Mouse (Mus musculus): ENCODE results near the gene Camp.
"Not testable (repeated sequence)": the region's sequence is repeated elsewhere in the genome, so short reads cannot be mapped to it uniquely, and the experiment has no call there.

Camp gene

GRCm38 (mm10) chr9:109850099-109850498 lies 682 bp upstream of the Camp start:
- no peak for DNase-seq (ENCODE audit: low spot score)

- DNase-seq (ENCODE audit: low spot score): no peak
Measured at GRCm38 (mm10) chr9:109833088-109833412, 16.4 kb downstream of the Camp start.

DNA sequence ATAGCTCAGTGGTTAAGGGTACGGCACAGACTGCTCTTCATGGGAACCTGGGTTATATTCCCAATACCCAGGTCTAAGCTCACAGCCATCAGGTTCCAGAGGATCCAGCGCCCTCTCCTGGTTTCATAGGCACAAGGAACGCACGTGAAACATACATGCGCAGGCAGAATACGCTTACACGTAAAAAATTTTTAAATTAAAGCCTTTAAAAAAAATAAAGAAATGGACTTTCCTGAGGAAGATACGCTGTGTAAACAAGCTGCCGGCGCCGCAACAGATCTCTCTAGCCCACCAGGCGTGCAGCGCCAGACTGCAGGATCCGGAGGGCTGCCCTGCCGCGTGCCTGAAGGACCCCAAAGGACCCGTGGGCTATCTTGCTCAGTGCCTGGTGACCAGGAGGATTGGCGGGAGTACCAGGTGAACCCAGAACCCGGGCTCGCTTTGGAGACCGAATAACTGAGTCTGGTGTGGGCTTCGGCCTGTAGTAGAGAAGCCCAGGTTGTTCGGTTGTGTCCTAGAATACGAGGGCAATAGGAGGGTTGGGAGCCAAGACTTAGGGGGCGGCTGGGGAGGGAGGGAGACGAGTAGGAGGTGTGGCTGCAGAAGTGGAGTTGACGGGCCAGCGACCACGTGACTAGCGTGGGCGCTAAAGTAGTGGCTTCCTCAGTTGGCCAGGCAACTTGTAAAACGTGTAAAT lies 16.9 kb downstream of the Camp start, which contains the start of gene Nme6:
Gene Nme6, plus strand, starts transcription at position 359 of the 697 bp plus-strand sequence.
- DNase-seq (ENCODE audit: low spot score): peak; percentile 82

DNA sequence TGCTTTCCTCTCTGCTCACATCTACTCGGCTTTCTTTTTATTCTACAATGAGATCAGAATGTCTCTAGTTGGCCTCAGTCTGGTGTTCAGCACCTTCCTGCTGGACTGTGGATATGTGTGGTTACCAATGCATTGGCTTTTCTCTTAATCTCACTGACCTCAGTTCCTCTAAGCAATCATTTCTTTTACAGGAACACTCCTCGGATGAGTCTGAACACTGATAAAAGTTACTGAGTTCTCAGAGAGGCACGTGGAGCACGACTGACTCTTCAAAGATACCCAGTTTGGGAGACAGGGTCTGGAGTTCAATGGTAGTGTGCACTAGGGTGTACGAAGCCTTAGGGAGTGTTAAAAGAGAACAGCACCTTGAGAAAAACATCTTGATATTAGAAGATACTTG lies 23.2 kb downstream of the Camp start:
- no peak for DNase-seq (ENCODE audit: low spot score)

- DNase-seq (ENCODE audit: low spot score): no peak
Measured at GRCm38 (mm10) chr9:109825739-109826138, 23.7 kb downstream of the Camp start.

DNA sequence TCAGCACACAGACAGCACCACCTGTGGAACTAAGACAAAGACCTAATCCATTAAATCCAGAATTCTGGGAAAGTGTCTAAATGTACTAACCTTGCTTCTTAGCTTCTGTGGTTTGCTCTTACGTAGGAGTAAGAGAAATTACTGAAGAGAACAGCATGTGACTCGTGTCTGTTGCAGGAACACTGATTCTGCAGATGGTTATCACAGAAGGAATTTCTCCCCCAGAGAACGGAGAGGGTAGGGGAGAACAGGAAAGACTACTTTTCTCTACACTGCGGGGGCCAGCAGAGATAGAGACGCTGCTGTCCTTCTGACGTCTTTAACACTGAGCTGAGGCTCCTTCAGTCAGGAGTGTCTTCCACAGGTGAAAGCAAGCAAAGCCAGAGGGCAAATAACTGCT lies 33.1 kb downstream of the Camp start:
- DNase-seq (ENCODE audit: low spot score): peak; percentile 20

DNA sequence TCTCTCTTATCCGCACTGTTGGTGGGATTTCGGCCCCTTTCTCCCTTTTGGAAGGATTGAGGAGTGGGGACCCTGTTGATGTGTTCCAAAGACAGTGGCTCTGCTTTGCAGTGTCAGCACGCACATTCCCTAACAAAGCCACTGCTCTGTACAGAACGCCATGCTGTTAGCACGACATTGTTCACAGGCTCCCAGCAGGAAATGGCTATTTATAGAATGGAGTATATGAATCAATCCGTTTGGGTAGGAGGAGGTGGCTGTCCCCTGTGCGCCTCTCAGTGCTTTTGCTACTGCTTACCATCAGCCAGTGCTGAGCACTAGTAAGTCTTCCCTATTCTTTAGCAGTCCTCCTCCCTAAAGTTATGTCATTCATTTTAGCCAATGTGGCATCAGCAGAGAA lies 36.0 kb downstream of the Camp start:
- DNase-seq (ENCODE audit: low spot score): no peak

- DNase-seq (ENCODE audit: low spot score): no peak
Measured at GRCm38 (mm10) chr9:109811980-109812379, 37.4 kb downstream of the Camp start, which contains the start of gene Spink8. Gene Spink8, plus strand, starts transcription at chr9:109812280.

DNA sequence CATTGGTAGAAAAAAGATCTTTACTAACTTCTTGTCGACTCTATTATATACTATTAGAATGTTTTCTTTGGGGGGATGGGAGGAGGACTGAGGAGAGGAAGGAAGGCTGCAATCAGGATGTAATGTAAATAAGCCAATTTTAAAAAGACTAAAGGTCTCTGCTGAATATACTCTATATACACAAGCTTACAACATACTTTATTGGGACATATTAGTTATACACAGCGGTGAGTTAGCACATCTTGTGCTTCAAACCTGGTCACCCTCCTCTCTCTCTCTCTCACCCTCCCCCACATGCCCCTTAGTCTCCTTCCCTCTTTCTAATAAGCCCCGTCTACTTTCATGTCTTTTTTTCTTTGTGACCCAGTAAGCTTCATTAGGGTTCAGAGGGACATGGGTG lies 41.5 kb downstream of the Camp start:
- DNase-seq (ENCODE audit: low spot score): no peak

GRCm38 (mm10) chr9:109806695-109807293 lies 42.6 kb downstream of the Camp start:
- no peak for DNase-seq (ENCODE audit: low spot score)

DNA sequence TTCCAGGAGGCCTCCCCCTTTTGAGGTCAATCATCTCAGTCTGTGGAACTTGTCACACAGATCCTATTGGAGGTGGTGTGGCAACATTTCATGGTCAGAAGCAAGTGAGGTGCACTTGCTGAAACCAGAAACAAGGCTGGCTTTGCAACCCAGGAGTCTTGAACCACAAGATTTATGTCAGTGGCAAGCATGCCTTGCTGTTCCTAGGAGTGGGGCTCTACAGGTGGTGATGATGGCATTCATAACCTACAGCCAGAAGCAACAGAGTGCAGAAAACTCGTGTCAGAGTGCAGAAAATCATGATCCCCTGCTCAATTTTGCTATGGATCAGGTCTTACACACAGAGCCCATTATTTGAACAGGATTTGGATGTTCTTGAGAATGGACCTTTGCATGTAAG lies 43.2 kb downstream of the Camp start:
- no peak for DNase-seq (ENCODE audit: low spot score)

GRCm38 (mm10) chr9:109805596-109805995 lies 43.8 kb downstream of the Camp start:
- not testable (repeated sequence) for DNase-seq (ENCODE audit: low spot score)

GRCm38 (mm10) chr9:109798051-109798450 lies 51.4 kb downstream of the Camp start:
- DNase-seq (ENCODE audit: low spot score): peak; percentile 9
